Mouse (Mus musculus): ENCODE measurements at regions not wholly inside any gene's neighbourhood (a gene's known extent, or its start where the extent isn't known, plus 50 kb on each side); places are given as distances from the start of the nearest gene placed in this dataset.
A peak's percentile ranks its signal among the peaks of the same experiment; 100 is the strongest.

- DNase-seq (ENCODE audit: low spot score in 2 of 2) = no peak
Measured at GRCm38 (mm10) chr3:105223671-105224070, 157.0 kb downstream of the 4930564D02Rik start.

- no peak for DNase-seq (ENCODE audit: low spot score in 2 of 2)
Measured at GRCm38 (mm10) chr3:105227551-105227950, 160.9 kb downstream of the 4930564D02Rik start.

GRCm38 (mm10) chr3:105228401-105228800 lies 161.8 kb downstream of the 4930564D02Rik start:
- DNase-seq (ENCODE audit: low spot score in 2 of 2) = no peak

GRCm38 (mm10) chr3:105241048-105241447 lies 174.4 kb downstream of the 4930564D02Rik start:
- no peak for DNase-seq (ENCODE audit: low spot score in 2 of 2)

GRCm38 (mm10) chr3:105257096-105257495 lies 190.5 kb downstream of the 4930564D02Rik start:
- no peak for DNase-seq (ENCODE audit: low spot score in 2 of 2)

GRCm38 (mm10) chr3:105275241-105275640 lies 176.9 kb upstream of the Kcnd3 start:
- DNase-seq (ENCODE audit: low spot score in 2 of 2) = peak in 1 of 2 experiments; percentile 17

GRCm38 (mm10) chr3:105280971-105281370 lies 171.2 kb upstream of the Kcnd3 start:
- no peak for DNase-seq (ENCODE audit: low spot score in 2 of 2)

- no peak for DNase-seq (ENCODE audit: low spot score in 2 of 2)
Measured at GRCm38 (mm10) chr3:105281686-105282085, 170.4 kb upstream of the Kcnd3 start.

- no peak for DNase-seq (ENCODE audit: low spot score in 2 of 2)
Measured at GRCm38 (mm10) chr3:105298273-105298672, 153.9 kb upstream of the Kcnd3 start.

GRCm38 (mm10) chr3:105300693-105301548 lies 151.2 kb upstream of the Kcnd3 start:
- DNase-seq (ENCODE audit: low spot score in 2 of 2) = no peak

- DNase-seq (ENCODE audit: low spot score in 2 of 2) = no peak
Measured at GRCm38 (mm10) chr3:105307676-105308075, 144.5 kb upstream of the Kcnd3 start.

- no peak for DNase-seq (ENCODE audit: low spot score in 2 of 2)
Measured at GRCm38 (mm10) chr3:105309020-105309419, 143.1 kb upstream of the Kcnd3 start.

- DNase-seq (ENCODE audit: low spot score in 2 of 2) = no peak
Measured at GRCm38 (mm10) chr3:105353268-105353667, 98.9 kb upstream of the Kcnd3 start.

GRCm38 (mm10) chr3:105354123-105354931 lies 97.8 kb upstream of the Kcnd3 start:
- DNase-seq (ENCODE audit: low spot score in 2 of 2) = no peak

- DNase-seq (ENCODE audit: low spot score in 2 of 2) = no peak
Measured at GRCm38 (mm10) chr3:105357511-105357910, 94.6 kb upstream of the Kcnd3 start.

- DNase-seq (ENCODE audit: low spot score in 2 of 2) = no peak
Measured at GRCm38 (mm10) chr3:105359636-105360035, 92.5 kb upstream of the Kcnd3 start.

GRCm38 (mm10) chr3:105364685-105365084 lies 87.4 kb upstream of the Kcnd3 start:
- DNase-seq (ENCODE audit: low spot score in 2 of 2) = no peak

- no peak for DNase-seq (ENCODE audit: low spot score in 2 of 2)
Measured at GRCm38 (mm10) chr3:105366806-105367205, 85.3 kb upstream of the Kcnd3 start.

GRCm38 (mm10) chr3:105367972-105368371 lies 84.2 kb upstream of the Kcnd3 start:
- DNase-seq (ENCODE audit: low spot score in 2 of 2) = no peak

- DNase-seq (ENCODE audit: low spot score in 2 of 2) = no peak
Measured at GRCm38 (mm10) chr3:105372371-105372828, 79.7 kb upstream of the Kcnd3 start.

- no peak for DNase-seq (ENCODE audit: low spot score in 2 of 2)
Measured at GRCm38 (mm10) chr3:105374306-105374705, 77.8 kb upstream of the Kcnd3 start.

GRCm38 (mm10) chr3:105374836-105375235 lies 77.3 kb upstream of the Kcnd3 start:
- no peak for DNase-seq (ENCODE audit: low spot score in 2 of 2)

- DNase-seq (ENCODE audit: low spot score in 2 of 2) = no peak
Measured at GRCm38 (mm10) chr3:105375383-105375782, 76.7 kb upstream of the Kcnd3 start.

Measured in urinary bladder, adult 18-20 months (tissue).